Mouse (Mus musculus) retina, postnatal 7 days (tissue): ENCODE data around the gene Olfr441.
"Not testable (repeated sequence)": the region's sequence is repeated elsewhere in the genome, so short reads cannot be mapped to it uniquely, and the experiment has no call there.

ENCODE experiments used
- DNase-seq: peaks from one replicate; pipeline ENCODE4 v3.0.0-alpha.2; 2012; ENCODE audit warnings: low read depth, low spot score

Gene Olfr441

DNA sequence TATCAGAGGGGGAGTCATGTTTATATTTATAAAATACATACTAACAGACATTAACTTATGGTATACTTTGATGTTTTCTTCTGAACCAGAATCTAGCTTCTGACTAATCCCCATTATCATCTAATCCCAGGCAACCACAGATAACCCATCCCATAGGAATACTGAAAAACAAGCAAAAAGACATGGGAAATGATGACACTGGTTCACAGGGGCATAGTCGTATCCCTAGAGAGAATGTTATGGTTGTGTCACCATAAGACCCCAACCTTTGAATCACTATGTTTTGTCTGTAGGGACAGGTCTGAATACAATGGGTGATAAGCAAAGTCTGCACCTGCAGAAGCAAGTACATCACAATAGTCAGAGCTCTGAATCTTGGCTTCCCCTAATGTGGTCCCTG is at the start of gene Olfr441:
Olfr441 (plus strand) TSS at position 301 of the 400 bp plus-strand sequence.
- not testable (repeated sequence) for DNase-seq

DNA sequence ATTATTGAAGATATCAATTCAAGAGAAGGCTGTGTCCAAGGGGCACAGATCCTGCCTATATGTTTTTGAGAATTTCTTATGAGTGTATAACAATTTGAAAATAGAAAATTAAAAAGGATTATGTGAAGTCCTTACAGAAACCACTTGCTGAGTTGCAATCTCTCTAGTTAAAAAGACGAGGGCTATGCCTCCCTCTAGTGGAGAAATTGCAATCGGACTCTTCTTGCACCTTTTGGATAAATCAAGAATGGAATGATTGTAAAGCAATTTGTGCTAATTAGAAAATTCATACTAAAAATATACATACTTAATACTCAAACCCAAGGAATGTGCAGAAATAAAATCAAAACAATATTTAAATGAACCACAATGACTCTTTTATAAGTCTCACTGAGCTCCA is 27.4 kb upstream of the Olfr441 start:
- no peak for DNase-seq

DNA sequence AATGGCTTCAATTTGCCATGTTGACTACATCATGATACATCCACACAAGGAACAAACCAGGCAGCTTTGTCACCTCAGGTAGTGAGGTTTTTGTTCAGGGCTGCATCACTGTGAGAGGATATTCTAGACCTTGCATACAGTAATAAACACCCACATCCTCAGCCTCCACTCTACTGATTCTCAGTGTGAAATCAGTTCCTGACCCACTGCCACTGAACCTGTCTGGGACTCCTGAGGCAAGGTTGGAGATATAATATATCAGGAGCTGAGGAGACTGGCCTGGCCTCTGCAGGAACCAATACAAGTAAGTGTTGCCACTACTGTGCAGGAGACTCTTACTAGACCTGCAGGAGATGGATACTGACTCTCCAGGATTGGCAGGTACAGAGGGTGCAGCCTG is 24.8 kb upstream of the Olfr441 start:
- not testable (repeated sequence) for DNase-seq

DNA sequence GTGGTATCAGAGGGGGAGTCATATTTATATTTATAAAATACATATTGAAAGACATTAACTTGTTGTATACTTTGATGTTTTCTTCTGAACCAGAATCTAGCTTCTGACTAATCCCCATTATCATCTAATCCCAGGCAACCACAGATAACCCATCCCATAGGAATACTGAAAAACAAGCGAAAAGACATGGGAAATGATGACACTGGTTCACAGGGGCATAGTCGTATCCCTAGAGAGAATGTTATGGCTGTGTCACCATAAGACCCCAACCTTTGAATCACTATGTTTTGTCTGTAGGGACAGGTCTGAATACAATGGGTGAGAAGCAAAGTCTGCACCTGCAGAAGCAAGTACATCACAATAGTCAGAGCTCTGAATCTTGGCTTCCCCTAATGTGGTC is 40.1 kb downstream of the Olfr441 start, which contains the start of gene Olfr237-ps1:
Olfr237-ps1 (plus strand) TSS at position 301 of the 400 bp plus-strand sequence.
- DNase-seq = not testable (repeated sequence)

DNA sequence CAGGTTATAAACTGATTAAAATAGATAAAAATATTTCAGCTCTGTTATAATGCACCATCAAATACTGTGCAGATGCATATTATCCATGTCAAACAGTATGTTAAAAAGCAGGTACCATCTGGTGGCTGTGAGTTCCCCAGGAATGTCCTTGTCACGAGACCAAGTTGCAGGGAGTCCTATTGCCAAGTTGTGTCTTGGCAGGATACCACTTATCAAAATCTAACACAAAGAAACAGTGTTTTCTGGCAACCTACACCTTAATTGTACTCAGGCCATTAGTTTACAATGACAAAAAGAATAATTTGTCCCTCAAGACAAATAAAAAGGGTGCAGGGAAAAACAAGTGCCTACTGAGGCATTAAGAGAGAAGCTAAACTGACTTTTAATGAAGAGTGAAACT is 53.3 kb downstream of the Olfr441 start:
- DNase-seq = no peak

DNA sequence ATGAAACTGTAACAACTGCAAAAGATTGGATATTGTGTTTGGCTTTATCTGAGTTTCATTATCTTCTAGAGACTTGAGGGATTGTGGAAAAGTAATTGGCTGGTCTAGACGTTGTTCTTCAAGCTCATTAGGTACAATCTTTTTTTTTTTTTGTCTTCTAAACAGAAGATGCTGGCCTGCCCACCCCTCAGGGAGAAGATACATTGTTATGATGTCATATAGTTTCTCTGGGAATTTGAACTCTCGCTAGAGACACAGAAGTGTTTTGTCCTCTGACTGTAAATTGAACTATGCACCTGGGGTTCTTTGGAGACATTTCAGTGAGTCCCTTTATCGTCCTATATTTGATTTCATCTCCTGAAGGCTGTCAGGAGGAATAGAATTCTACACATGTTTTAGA is 56.8 kb downstream of the Olfr441 start, which contains the start of gene Olfr437:
Olfr437 (plus strand) TSS at position 301 of the 400 bp plus-strand sequence.
- no peak for DNase-seq

DNA sequence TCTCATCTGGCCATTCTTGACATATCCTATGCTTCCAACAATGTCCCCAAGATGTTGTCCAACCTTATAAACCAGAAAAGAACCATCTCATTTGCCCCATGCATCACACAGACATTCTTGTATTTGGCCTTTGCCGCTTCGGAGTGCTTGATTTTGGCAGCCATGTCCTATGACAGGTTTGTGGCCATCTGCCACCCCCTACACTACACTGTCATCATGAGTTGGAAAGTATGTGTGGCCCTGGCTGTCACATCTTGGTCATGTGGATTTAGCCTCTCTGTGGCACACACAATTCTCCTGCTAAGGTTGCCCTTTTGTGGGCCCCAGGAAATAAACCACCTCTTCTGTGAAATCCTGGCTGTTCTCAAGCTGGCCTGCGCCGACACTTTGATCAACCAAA is 61.1 kb downstream of the Olfr441 start:
- no peak for DNase-seq
